Mouse (Mus musculus): ENCODE data around the gene Elovl5. TPM values are rescaled to one million over a fixed set of nuclear protein-coding genes. Genes with fewer than 3 reads are reported as not detected.
A peak's percentile ranks its signal among the peaks of the same experiment; 100 is the strongest.

Gene Elovl5
- polyA plus RNA-seq, 1 experiment from 2014 or later, result 73.3 TPM

GRCm38 (mm10) chr9:77958327-77958726, 41.2 kb downstream of the Elovl5 start:
- H3K27ac ChIP-seq (ENCODE audit: low read depth, low read length), result no peak overlapping the region
- 83% methylated on average over 7 of the region's 7 CpGs for WGBS
- no peaks in the 10 kb centered on the region for H3K36me3 ChIP-seq (ENCODE audit: control insufficient read depth, insufficient read depth, low read length)
- H3K9me3 ChIP-seq (ENCODE audit: control insufficient read depth, low read length), result no peaks in the 10 kb centered on the region
- no peak overlapping the region for H3K4me3 ChIP-seq (ENCODE audit: low read length)
- H3K4me1 ChIP-seq (ENCODE audit: control insufficient read depth, insufficient read depth, low read depth, low read length), result no peaks in the 10 kb centered on the region; the same call in 1 of the 2 replicates
- no peaks in the 10 kb centered on the region for H3K27me3 ChIP-seq (replicated peaks; ENCODE audit: control insufficient read depth, insufficient read depth, low read length)
- H3K4me2 ChIP-seq (ENCODE audit: low read length), result no peak overlapping the region
- H3K9ac ChIP-seq (ENCODE audit: low read depth, low read length), result no peak overlapping the region
- no peak for ATAC-seq

- Histone ChIP-seq H3K27ac (ENCODE audit: low read depth, low read length) (no peak overlapping the region), H3K36me3 (ENCODE audit: control insufficient read depth, insufficient read depth, low read length) (no peaks in the 10 kb centered on the region), H3K4me2 (ENCODE audit: low read length) (no peak overlapping the region), H3K4me1 (ENCODE audit: control insufficient read depth, insufficient read depth, low read depth, low read length) (no peaks in the 10 kb centered on the region), H3K9ac (ENCODE audit: low read depth, low read length) (no peak overlapping the region), H3K27me3 (replicated peaks; ENCODE audit: control insufficient read depth, insufficient read depth, low read length) (no peaks in the 10 kb centered on the region), H3K4me3 (ENCODE audit: low read length) (no peak overlapping the region), H3K9me3 (ENCODE audit: control insufficient read depth, low read length) (no peaks in the 10 kb centered on the region)
- 96% methylated on average over 11 of the region's 12 CpGs for WGBS
- no peak for ATAC-seq
These were observed 42.6 kb downstream of the Elovl5 start for GRCm38 (mm10) chr9:77959759-77960158.

GRCm38 (mm10) chr9:77961350-77961749, 44.2 kb downstream of the Elovl5 start:
- no peak overlapping the region for H3K4me2 ChIP-seq (ENCODE audit: low read length)
- no peaks in the 10 kb centered on the region for H3K9me3 ChIP-seq (ENCODE audit: control insufficient read depth, low read length)
- H3K36me3 ChIP-seq (ENCODE audit: control insufficient read depth, insufficient read depth, low read length), result no peaks in the 10 kb centered on the region
- H3K9ac ChIP-seq (ENCODE audit: low read depth, low read length), result no peak overlapping the region
- no peaks in the 10 kb centered on the region for H3K27me3 ChIP-seq (replicated peaks; ENCODE audit: control insufficient read depth, insufficient read depth, low read length)
- H3K4me1 ChIP-seq (ENCODE audit: control insufficient read depth, insufficient read depth, low read depth, low read length), result no peaks in the 10 kb centered on the region
- no peak for ATAC-seq
- H3K4me3 ChIP-seq (ENCODE audit: low read length), result no peak overlapping the region
- H3K27ac ChIP-seq (ENCODE audit: low read depth, low read length), result no peak overlapping the region
- 83% methylated on average over 6 of the region's 6 CpGs for WGBS

- no peaks in the 10 kb centered on the region for H3K27me3 ChIP-seq (replicated peaks; ENCODE audit: control insufficient read depth, insufficient read depth, low read length)
- WGBS, result 22% methylated on average over 14 of the region's 14 CpGs
- no peaks in the 10 kb centered on the region for H3K9me3 ChIP-seq (ENCODE audit: control insufficient read depth, low read length)
- 0 out of 2 replicates have a peak overlapping the region, but pooled peaks have one; percentile 20 for H3K9ac ChIP-seq (ENCODE audit: low read depth, low read length)
- no peaks in the 10 kb centered on the region for H3K36me3 ChIP-seq (ENCODE audit: control insufficient read depth, insufficient read depth, low read length)
- no peak overlapping the region for H3K4me3 ChIP-seq (ENCODE audit: low read length)
- H3K4me1 ChIP-seq (ENCODE audit: control insufficient read depth, insufficient read depth, low read depth, low read length), result peaks cover 3% of the 10 kb centered on the region; the same call in 1 of the 2 replicates
- ATAC-seq, result peak; percentile 80
- H3K27ac ChIP-seq (ENCODE audit: low read depth, low read length), result no peak overlapping the region
- H3K4me2 ChIP-seq (ENCODE audit: low read length), result no peak overlapping the region
These were observed 46.9 kb downstream of the Elovl5 start for GRCm38 (mm10) chr9:77964084-77964483.

GRCm38 (mm10) chr9:77965287-77965686, 48.1 kb downstream of the Elovl5 start:
- no peak for ATAC-seq
- H3K9me3 ChIP-seq (ENCODE audit: control insufficient read depth, low read length), result no peaks in the 10 kb centered on the region
- H3K4me3 ChIP-seq (ENCODE audit: low read length), result no peak overlapping the region
- no peak overlapping the region for H3K4me2 ChIP-seq (ENCODE audit: low read length)
- WGBS, result 82% methylated on average over 5 of the region's 5 CpGs
- no peaks in the 10 kb centered on the region for H3K27me3 ChIP-seq (replicated peaks; ENCODE audit: control insufficient read depth, insufficient read depth, low read length)
- no peaks in the 10 kb centered on the region for H3K36me3 ChIP-seq (ENCODE audit: control insufficient read depth, insufficient read depth, low read length)
- H3K9ac ChIP-seq (ENCODE audit: low read depth, low read length), result no peak overlapping the region
- no peak overlapping the region for H3K27ac ChIP-seq (ENCODE audit: low read depth, low read length)
- H3K4me1 ChIP-seq (ENCODE audit: control insufficient read depth, insufficient read depth, low read depth, low read length), result peaks cover 3% of the 10 kb centered on the region; the same call in 1 of the 2 replicates

GRCm38 (mm10) chr9:77965768-77966552, 48.8 kb downstream of the Elovl5 start:
- Histone ChIP-seq H3K9me3 (ENCODE audit: control insufficient read depth, low read length) (no peaks in the 10 kb centered on the region), H3K27ac (ENCODE audit: low read depth, low read length) (no peak overlapping the region), H3K4me1 (ENCODE audit: control insufficient read depth, insufficient read depth, low read depth, low read length) (peaks cover 3% of the 10 kb centered on the region; the same call in 1 of the 2 replicates), H3K4me2 (ENCODE audit: low read length) (no peak overlapping the region), H3K9ac (ENCODE audit: low read depth, low read length) (no peak overlapping the region), H3K27me3 (replicated peaks; ENCODE audit: control insufficient read depth, insufficient read depth, low read length) (no peaks in the 10 kb centered on the region), H3K4me3 (ENCODE audit: low read length) (no peak overlapping the region), H3K36me3 (ENCODE audit: control insufficient read depth, insufficient read depth, low read length) (no peaks in the 10 kb centered on the region)
- WGBS, result 90% methylated on average over 6 of the region's 6 CpGs
- ATAC-seq, result no peak

GRCm38 (mm10) chr9:77966861-77967260, 49.7 kb downstream of the Elovl5 start:
- Histone ChIP-seq H3K4me2 (ENCODE audit: low read length) (no peak overlapping the region), H3K9me3 (ENCODE audit: control insufficient read depth, low read length) (no peaks in the 10 kb centered on the region), H3K27me3 (replicated peaks; ENCODE audit: control insufficient read depth, insufficient read depth, low read length) (no peaks in the 10 kb centered on the region), H3K27ac (ENCODE audit: low read depth, low read length) (no peak overlapping the region), H3K36me3 (ENCODE audit: control insufficient read depth, insufficient read depth, low read length) (no peaks in the 10 kb centered on the region), H3K9ac (ENCODE audit: low read depth, low read length) (no peak overlapping the region), H3K4me3 (ENCODE audit: low read length) (no peak overlapping the region), H3K4me1 (ENCODE audit: control insufficient read depth, insufficient read depth, low read depth, low read length) (peaks cover 3% of the 10 kb centered on the region; the same call in 1 of the 2 replicates)
- ATAC-seq, result no peak
- 96% methylated on average over 7 of the region's 7 CpGs for WGBS

GRCm38 (mm10) chr9:77967584-77968163, 50.5 kb downstream of the Elovl5 start:
- peak overlapping the region; percentile 29; the same call in 1 of the 2 replicates for H3K27ac ChIP-seq (ENCODE audit: low read depth, low read length)
- peaks cover 3% of the 10 kb centered on the region; the same call in 1 of the 2 replicates for H3K4me1 ChIP-seq (ENCODE audit: control insufficient read depth, insufficient read depth, low read depth, low read length)
- WGBS, result 89% methylated on average over 12 of the region's 12 CpGs
- peak; percentile 34; the same call in 1 of the 2 replicates for ATAC-seq
- no peaks in the 10 kb centered on the region for H3K9me3 ChIP-seq (ENCODE audit: control insufficient read depth, low read length)
- H3K27me3 ChIP-seq (replicated peaks; ENCODE audit: control insufficient read depth, insufficient read depth, low read length), result no peaks in the 10 kb centered on the region
- H3K4me3 ChIP-seq (ENCODE audit: low read length), result no peak overlapping the region
- no peak overlapping the region for H3K4me2 ChIP-seq (ENCODE audit: low read length)
- H3K36me3 ChIP-seq (ENCODE audit: control insufficient read depth, insufficient read depth, low read length), result no peaks in the 10 kb centered on the region
- H3K9ac ChIP-seq (ENCODE audit: low read depth, low read length), result no peak overlapping the region

- no peak overlapping the region for H3K4me3 ChIP-seq (ENCODE audit: low read length)
- H3K27ac ChIP-seq (ENCODE audit: low read depth, low read length), result no peak overlapping the region
- H3K4me1 ChIP-seq (ENCODE audit: control insufficient read depth, insufficient read depth, low read depth, low read length), result peaks cover 3% of the 10 kb centered on the region; the same call in 1 of the 2 replicates
- no peaks in the 10 kb centered on the region for H3K36me3 ChIP-seq (ENCODE audit: control insufficient read depth, insufficient read depth, low read length)
- WGBS, result 90% methylated on average over 6 of the region's 6 CpGs
- H3K27me3 ChIP-seq (replicated peaks; ENCODE audit: control insufficient read depth, insufficient read depth, low read length), result no peaks in the 10 kb centered on the region
- ATAC-seq, result no peak
- no peak overlapping the region for H3K4me2 ChIP-seq (ENCODE audit: low read length)
- no peak overlapping the region for H3K9ac ChIP-seq (ENCODE audit: low read depth, low read length)
- H3K9me3 ChIP-seq (ENCODE audit: control insufficient read depth, low read length), result no peaks in the 10 kb centered on the region
These were observed 52.2 kb downstream of the Elovl5 start for GRCm38 (mm10) chr9:77969192-77969953.
